Mouse (Mus musculus) ovary, adult 18-20 months (tissue): ENCODE measurements around the gene Vamp5.
A peak's percentile ranks its signal among the peaks of the same experiment; 100 is the strongest.

ENCODE experiments used
- DNase-seq: peaks from one replicate; pipeline ENCODE4 v3.0.0; 2022; ENCODE audit warnings: low spot score, mixed read lengths

Vamp5 gene

GRCm38 (mm10) chr6:72389941-72390771, 9.9 kb upstream of the Vamp5 start, which contains the start of gene Vamp8:
Gene Vamp8 (minus strand): TSS chr6:72390703.
- DNase-seq, result peak; percentile 72

GRCm38 (mm10) chr6:72389471-72389940, 9.2 kb upstream of the Vamp5 start:
- no peak for DNase-seq

GRCm38 (mm10) chr6:72388791-72389329, 8.6 kb upstream of the Vamp5 start:
- no peak for DNase-seq

GRCm38 (mm10) chr6:72388266-72388665, 8.0 kb upstream of the Vamp5 start:
- no peak for DNase-seq

GRCm38 (mm10) chr6:72387816-72388215, 7.5 kb upstream of the Vamp5 start:
- DNase-seq, result no peak

GRCm38 (mm10) chr6:72386561-72386960, 6.3 kb upstream of the Vamp5 start:
- no peak for DNase-seq

- DNase-seq, result no peak
Measured at GRCm38 (mm10) chr6:72385258-72385657, 5.0 kb upstream of the Vamp5 start.

GRCm38 (mm10) chr6:72383952-72384351, 3.7 kb upstream of the Vamp5 start:
- no peak for DNase-seq

- no peak for DNase-seq
Measured at GRCm38 (mm10) chr6:72383142-72383820, 3.0 kb upstream of the Vamp5 start.

- no peak for DNase-seq
Measured at GRCm38 (mm10) chr6:72382494-72382893, 2.2 kb upstream of the Vamp5 start.

GRCm38 (mm10) chr6:72379377-72380130, 714 bp downstream of the Vamp5 start:
- DNase-seq, result no peak

GRCm38 (mm10) chr6:72378510-72379234, 1.6 kb downstream of the Vamp5 start:
- no peak for DNase-seq

- DNase-seq, result no peak
Measured at GRCm38 (mm10) chr6:72374820-72375563, 5.3 kb downstream of the Vamp5 start.

- DNase-seq, result no peak
Measured at GRCm38 (mm10) chr6:72374206-72374605, 6.1 kb downstream of the Vamp5 start.

- no peak for DNase-seq
Measured at GRCm38 (mm10) chr6:72373184-72373583, 7.1 kb downstream of the Vamp5 start.

- DNase-seq, result no peak
Measured at GRCm38 (mm10) chr6:72371571-72371970, 8.7 kb downstream of the Vamp5 start.

GRCm38 (mm10) chr6:72371147-72371546, 9.1 kb downstream of the Vamp5 start:
- DNase-seq, result no peak

- DNase-seq, result peak; percentile 70
Measured at GRCm38 (mm10) chr6:72370091-72370490, 10.2 kb downstream of the Vamp5 start.

GRCm38 (mm10) chr6:72369557-72369956, 10.7 kb downstream of the Vamp5 start:
- no peak for DNase-seq

GRCm38 (mm10) chr6:72367460-72367974, 12.8 kb downstream of the Vamp5 start:
- DNase-seq, result no peak
